Mouse (Mus musculus) ovary, adult 18-20 months (tissue): Measurements from ENCODE around the gene Rnf130.
"Not testable (repeated sequence)": the region's sequence is repeated elsewhere in the genome, so short reads cannot be mapped to it uniquely, and the experiment has no call there.

ENCODE experiments used
- DNase-seq: peaks from one replicate; pipeline ENCODE4 v3.0.0; 2022; ENCODE audit warnings: low spot score, mixed read lengths

Rnf130 gene

DNA sequence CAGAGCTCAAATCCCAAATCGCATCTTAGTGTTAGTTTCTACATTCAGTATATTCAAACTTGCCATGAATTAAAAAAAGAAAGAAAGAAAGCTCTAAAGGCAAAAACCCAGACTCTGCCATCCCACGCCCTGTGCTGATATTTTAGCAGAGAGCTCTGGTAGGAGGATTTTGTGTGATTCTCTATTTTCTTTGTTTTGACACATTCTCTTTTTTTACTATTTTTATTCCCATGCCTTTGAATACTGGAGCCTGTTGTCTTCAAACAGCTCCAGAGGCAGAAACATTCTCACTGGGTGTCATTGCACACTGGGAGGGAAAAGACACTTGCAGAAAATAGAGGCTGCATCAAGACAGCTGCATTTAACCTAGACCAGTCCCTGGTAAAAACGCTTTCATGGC lies 61.1 kb downstream of the Rnf130 start:
- no peak for DNase-seq

DNA sequence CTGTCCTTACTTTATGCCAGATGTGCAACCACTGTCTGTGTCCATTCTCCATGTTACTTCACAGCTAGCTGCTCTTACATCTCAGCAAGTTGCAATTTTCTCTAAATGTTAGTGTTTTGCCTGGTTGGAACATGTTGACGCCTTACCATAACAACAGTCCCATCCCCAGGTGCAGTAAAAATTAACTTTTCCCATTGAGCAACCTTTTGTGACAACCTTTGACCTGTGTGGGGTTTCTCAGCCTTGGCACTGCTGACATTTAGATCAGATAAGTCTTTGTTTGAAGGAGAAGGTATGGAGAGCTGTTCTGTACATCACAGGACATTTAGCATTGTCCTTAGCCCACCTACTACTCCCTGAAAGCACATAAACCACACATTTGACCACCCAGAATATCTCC lies 64.7 kb downstream of the Rnf130 start:
- DNase-seq, result no peak

DNA sequence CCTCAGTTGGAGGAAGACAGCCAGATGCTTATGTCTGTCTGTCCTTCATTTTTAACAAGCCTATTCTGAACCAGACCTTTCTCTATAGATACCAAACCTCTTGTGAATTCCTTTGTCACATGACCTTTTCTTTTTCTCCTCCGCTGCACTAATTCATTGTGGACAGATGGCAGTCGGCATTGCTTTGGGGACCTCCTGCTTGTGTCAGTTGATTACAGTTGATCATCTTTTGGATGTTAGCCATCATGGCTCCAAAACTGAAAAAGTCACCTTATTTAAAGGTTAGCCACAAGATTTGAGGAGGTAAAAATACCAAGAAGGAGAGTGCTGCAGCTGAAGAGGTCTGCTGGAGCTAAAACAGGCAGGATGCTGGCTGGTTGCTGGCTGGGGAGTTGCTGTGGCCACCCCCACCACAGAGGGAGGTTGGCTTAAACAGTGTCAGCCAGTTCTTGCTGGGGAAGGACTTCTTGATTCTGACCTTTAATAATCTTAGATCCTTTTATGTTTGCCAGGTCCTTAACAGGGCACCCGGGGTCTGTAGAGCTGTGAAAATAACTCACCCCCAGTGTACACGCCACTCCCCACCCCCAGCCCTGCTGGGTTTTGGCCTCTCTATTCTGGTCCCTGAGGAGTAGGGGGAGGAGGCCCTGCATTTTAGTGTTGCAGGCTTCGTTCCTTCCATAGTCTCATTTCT lies 66.0 kb downstream of the Rnf130 start:
- DNase-seq, result no peak

DNA sequence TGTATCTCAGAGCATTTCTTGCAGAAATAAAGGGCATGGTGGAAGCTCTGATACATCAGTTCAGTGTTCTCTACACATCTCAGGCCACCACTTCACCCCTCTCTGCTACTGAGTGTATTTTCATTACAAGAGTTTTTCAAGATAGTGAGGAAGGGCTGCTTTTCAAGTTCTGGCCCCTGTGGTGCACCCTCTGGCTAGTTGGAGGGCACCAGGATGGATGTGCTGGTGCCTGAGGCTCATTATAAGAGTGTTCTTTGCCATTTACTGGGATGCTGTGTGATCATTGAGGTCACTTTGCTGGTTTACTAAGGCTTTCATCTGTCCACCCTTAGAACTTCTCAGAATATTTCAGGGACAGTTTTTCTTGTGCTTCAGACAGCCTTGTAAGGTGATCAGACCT lies 66.5 kb downstream of the Rnf130 start:
- no peak for DNase-seq

DNA sequence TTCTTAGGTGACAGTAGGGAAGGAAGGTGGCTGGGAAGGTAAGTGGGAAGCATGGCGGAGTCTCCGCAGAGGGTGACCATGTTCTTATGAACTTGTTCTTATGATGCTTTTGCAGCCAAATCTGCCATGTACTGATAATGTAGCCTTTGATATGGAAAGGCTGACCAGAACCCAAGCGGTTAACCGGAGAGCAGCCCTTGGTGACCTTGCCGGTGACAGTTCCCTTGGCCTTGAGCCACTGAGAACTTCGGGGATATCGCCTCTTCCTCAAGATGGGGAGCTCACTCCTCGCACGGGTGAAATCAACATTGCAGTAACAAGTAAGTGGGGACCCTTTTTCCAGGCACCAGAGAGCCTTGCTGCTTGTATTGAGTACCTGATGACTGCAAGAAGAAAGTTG lies 70.5 kb downstream of the Rnf130 start:
- DNase-seq, result no peak

DNA sequence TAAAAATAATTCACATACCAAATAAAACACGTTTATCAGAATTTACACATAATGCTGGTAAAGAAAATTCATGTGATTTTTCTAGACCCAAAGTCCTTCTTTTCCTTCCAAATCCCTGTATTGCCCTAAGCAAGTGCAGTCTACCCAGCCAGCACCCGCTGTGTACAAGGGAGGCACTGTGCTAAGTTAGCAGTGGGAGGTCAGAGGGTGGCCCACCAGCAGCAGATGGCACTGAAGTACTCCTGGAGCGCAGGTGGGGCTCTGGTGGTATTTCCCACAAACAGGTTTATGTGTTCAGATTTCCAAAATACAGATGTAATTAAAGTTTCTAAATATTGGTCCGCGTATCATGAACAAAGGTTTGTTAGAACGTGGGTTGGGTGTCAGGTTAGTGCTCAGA lies 71.9 kb downstream of the Rnf130 start:
- DNase-seq, result no peak

DNA sequence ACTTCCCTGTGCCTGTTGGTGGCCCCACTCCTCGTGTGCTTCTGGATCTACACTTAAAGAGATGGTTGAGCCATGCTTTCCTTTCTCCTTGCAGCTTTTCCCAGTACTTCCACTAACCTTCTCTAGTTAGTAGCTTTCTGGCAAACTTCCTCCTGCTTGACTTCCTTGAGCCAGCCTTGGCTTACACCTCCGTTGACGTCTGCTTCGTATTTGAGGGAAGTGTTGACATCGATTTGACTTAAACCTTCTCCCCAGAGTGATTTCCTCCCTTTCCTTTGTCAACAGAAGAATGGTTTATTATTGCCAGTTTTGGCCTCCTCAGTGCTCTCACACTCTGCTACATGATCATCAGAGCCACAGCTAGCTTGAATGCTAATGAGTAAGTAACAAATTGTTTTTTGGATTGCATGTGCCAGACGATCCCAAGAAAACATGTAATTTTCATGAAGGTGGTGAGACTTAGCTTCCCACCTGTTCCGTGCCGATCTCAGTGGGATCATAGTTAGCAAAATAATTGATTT lies 73.9 kb downstream of the Rnf130 start:
- DNase-seq, result no peak

DNA sequence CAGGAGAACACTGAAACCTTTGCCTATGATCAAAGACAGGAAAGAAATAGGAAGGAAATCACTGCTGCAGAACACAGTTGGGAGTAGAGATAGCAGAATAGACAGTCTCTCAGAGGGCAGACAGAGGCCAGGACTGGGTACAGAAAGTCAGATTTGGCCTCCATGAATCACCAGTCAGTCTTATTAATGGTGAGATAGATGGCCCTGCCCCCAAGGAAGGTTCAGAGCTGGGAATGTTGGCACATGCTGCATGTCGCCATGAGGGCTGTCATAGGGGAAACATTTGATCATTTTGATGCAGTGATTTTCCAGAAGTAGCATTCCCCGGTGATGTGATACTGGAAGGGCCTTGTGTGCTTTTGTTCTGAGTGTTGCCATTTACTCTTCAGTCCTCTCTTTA lies 74.5 kb downstream of the Rnf130 start:
- no peak for DNase-seq

DNA sequence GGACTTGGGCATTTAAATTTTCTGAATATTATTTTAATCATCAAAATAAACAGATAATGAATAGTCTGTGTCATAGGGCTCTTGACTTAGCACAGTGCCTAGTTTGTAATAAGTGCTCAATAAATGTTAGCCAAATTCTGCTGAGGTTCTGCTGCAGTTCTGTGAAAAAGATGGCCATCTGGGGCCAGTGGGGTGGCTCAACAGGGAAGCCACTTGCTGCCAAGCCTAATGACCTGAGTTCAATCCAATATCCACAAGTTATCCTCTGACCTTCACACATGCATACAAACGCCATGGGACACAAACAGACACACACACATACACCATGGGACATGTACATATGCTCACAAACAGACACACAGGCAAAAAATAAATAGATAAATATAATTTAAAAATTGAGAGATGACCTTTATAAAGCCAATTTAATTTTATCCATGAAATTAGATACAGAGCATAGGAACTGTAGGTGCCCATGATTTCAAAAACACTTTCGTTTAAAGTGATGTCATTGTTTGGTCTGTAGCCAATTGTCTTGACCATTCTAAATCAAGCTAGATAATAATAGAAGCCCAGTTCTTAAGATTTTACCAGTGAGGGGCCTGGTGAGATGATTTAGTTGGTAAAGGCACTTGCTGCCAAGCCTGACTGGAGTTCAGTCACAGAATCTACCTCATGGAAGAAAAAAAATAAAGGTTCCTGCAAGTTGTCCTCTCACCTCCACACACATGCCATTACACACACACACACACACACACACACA lies 75.6 kb downstream of the Rnf130 start:
- DNase-seq, result no peak

DNA sequence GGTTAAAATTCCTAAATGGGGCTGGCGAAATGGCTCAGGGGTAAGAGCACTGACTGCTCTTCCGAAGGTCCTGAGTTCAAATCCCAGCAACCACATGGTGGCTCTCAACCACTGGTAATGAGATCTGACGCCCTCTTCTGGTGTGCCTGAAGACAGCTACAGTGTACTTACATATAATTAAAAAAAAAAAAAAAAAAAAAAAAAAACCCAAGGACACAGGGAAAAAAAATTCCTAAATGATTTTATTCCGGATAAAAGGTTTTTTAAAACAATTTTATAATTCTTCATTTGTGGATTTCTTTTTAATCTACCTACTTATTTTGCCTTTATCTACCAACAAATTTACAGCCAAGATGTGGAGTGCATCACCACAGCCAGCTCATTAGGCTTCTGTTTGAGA lies 76.8 kb downstream of the Rnf130 start:
- not testable (repeated sequence) for DNase-seq

DNA sequence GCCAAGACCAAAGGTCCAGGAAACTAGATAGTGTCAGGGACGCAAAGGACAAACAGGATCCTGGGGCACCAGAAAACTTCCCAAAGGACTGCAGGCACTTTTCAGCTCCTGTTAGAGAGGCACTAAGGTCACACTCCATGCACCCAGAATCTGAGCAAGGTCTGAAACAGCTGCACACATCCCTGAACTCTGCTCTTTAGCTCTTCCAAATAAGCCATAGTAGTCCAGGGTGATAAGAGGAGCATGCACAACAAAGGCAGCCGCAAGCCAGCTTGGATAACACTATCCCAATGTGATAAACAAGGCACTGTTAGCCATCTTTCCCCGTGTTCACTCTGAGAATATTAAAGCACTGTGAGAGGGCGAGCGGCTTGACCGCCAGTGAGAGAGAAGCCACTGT lies 78.9 kb downstream of the Rnf130 start:
- peak; percentile 47 for DNase-seq

DNA sequence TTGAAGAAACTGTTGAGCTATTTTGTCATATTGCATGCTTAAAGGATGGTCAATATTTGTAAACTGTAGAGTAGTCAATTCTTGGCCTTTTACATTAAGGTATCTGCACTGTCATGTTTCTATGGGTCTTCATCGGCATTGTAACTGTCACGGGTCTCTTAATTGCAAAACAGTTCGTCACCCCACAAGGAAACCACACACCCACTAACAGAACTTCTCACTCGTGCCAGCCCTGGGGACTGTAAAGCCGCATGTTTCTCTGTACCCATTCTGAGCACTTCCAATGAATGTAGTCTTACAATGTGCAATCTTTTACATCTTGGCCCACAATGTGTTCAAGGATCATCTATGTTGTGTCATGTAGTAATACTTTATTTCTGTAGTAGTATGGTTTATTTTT lies 80.1 kb downstream of the Rnf130 start:
- DNase-seq, result no peak

DNA sequence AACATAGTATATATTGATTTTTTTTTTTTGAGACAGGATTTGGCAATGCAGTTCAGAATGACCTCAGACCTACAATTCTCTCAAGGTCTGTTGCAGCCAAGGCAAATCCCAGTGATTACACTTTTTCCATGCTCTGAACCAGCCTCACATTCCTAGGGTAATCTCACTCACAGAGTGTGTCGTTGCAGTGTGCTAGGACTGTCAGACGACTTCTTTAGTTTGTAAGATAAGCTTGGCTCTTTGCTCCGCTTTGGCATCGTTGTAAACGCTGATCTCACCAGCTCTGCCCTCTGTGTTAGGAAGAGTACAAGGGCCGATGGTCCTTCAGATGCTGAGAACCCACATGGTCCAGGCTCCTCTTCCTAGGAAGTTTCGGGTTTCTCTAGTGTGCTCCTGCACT lies 80.9 kb downstream of the Rnf130 start:
- DNase-seq, result no peak

DNA sequence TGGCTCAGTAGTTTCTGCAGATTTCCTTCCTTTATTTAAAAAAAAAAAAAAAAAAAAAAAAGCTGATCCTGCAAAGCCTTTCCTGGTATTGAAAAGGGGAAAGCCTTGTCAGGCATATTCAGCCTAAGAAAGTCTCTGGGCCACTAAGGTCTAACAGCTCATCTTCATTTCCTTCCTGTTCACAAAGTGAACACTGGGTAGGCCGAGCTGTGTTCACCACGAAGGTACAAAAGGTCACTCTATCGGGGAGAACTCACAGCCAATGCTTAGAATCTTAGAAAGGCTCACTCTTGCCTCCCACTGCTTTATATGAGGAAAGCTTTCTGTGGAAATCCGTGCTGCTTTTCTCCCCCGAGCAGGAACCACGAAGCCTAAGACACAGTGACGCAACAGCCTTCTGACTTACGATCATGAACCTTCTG lies 83.7 kb downstream of the Rnf130 start:
- no peak for DNase-seq

DNA sequence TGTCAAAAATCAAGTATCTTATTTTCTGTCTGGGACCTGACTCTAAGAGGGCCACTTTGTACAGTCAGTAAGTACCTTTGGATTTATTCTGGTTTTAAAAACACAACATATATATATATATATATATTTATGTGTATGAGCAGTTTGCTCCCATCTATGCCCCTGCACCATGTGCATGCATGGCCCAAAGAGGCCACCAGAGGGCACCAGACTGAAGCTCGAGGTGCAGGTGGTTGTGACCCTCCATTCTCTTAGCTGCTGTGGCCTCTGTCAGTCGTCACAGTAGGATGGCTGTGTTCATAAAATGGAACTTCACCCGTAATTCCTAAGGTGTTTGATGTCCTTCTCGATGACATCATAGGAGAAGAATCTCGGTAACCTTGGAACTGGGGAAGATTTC lies 89.2 kb downstream of the Rnf130 start:
- no peak for DNase-seq

DNA sequence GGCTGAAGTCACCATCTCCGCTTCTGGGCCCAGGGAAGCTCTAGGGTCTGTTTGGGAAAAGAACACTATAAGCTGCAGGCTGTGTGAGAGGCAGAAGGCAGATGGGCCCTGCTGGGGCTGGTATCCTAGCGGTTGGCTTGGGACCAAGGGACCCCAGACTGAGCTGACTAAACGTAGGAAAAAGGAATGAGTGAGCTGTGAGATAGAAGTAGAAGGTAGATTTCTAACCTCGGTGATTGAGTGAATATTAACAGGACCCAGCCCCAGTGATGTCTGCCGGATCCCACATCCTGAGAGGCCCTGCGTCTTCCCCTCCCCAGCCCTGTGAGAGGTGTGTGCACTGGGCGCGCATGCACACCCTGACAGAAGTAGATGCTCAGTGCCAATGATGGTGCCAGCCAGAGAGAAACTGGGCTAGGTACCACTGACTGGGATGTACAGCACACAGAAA lies 97.5 kb downstream of the Rnf130 start:
- no peak for DNase-seq

DNA sequence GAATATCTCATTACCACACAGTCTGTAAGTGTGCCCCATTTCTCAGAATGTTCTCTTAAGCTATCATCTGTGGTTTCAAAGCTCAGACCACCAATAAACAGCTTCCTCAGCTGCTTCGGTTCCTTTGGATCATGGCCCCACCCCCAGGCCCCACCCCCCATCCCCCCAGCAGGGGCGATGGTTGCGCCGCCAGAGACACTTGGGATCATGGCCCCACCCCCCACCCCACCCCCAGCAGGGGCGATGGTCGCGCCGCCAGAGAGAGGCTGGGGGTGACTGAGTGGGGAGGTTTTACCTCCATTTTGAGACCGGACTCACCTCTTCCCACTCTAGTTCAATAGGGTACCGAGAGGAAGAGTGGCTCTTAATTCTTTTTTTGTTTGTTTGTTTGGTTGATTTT lies 102.6 kb downstream of the Rnf130 start:
- DNase-seq, result no peak

DNA sequence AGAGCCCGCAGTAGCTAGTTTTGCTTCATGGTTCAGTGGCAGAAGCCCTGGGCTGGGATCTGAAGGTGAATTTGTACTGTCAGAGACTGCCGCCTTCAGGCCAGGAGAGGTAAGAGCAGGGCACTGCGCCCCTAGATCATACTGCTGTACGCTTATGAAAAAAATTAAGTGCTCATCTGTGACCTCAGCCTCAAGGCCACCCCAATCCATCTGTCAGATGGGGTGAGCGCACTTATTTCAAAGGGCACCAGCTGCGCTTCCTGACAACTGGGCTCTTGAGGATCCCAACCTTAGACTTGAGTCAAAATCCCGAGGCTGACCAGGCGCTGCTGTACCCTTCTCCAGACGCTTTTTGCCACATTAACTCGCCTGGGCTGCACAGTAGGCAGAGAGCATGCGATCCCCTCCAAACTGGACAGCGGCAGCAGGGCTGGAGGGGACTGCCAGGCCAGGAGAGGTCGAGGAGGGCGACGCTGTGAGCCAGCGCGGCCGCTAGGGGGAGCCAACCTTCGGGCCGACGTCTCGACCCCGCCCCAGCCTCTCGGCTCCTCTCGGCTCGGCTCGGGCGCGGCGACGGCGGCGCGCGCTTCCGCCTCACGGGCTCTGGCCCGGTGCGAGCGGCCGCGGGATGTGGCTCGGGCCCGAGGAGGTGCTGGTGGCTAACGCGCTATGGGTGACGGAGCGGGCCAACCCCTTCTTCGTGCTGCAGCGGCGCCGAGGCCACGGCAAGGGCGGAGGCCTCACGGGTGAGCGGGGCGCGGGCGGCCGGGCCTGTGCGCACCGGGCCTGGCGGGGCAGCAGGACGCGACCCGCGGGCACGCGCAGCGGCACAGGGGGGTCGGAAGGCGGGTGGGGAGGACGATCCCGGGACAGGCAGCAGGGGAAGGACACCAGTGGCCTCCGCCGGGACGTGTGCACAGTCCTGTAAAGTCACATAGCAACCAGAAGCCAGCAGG lies 105.9 kb downstream of the Rnf130 start, which contains the start of gene Tbc1d9b:
Tbc1d9b (plus strand) TSS at position 586 of the 956 bp plus-strand sequence.
- peak; percentile 77 for DNase-seq

DNA sequence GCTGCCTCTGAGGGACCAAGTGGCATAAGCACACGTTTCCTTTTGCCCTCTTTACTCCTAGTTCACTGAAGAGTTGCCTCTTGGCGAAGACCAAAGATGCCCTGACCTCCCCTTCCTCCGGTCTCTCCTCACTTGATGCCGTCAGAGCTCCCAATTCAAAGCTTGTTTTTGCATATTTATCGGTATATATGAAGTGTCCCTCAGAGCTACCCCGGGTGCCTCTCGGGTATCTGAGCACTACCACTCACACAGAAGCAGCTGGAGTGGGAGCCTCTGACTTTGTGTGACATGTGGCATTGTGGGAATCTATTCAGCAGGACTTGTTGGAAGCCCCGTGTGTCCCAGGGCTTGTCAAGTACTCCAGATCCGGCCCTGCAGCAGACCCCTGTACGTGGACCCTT lies 106.7 kb downstream of the Rnf130 start:
- DNase-seq, result no peak

DNA sequence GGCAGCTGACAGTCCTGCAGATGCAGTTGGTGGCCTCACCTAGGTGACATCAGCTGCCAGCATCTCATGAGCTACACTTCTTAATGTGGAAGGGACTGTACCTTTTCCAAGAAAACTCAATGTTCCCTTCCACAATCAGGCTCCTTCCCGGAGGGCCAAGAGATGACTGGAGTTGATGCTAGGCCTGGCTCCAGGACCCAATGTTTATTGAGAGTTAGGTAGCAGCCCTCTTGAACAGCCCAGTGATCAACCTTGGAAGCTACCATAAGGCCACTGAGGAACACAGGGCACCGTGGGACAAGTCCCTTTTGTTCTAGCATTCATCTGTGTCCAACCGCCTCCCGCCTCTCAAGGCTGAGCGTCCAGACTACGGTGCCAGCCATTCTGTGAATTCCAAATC lies 107.1 kb downstream of the Rnf130 start:
- DNase-seq, result no peak

DNA sequence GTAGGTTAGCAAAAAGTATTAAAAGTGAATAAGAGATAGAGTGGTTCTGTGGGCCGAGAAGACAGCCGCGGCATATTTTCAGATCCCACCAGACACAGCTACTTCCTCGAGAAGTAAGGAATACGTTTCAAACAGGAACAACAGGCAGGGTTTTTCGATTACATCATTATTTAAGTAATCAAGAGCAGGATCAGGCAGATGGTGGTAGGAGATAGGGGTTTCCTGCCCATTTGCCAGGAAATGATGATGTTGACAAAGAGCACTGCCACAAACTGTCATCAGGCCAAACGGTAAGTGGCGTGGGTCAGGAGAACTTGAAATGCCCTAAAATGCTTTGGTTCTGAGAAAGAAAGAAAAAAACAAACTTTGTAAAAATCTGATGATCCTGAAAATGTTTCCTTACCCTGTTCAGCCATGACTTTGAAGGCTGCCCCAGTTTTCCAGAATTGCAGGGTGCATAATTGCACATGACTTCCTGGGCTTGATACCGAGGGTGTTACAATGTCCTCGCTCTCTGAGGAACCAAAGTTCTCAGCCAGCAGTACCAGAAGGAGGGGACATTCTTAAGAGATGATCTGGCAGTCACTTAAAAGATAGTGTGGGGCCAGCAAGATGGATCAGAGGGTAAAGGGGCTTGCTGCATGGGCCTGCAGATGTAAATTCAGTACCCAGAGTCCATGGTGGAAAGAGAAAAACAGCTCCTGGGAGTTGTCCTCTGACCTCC lies 109.2 kb downstream of the Rnf130 start:
- no peak for DNase-seq
